ENCODE assay signal across 22 mouse cellular contexts in genomic region chr17:31066058-31066457, GRCm38 (mm10). TPM values are rescaled to one million over a fixed set of nuclear protein-coding genes. Genes with fewer than 3 reads are reported as not detected.
DNase-seq lines count a peak whose midpoint lies in the region; ATAC-seq lines count a peak whose summit lies in the region.
"Had no signal": no experiment of that assay in that cellular context is flagged by ENCODE, and none has a peak within 500 bp of the region (broad histone marks: within the 10 kb centered on the region; RNA-seq: fewer than 3 reads in every experiment).

No protein-coding gene starts in this region.

- H3K4me3 ChIP-seq in kidney, embryonic 15.5 days (replicated peaks), result no peak overlapping the region
- no peak overlapping the region for H3K4me3 ChIP-seq in kidney, embryonic 14.5 days (ENCODE audit: low read length)
- H3K4me3 ChIP-seq in embryonic facial prominence, embryonic 12.5 days, result no peak overlapping the region
- no peak overlapping the region for H3K4me3 ChIP-seq in limb, embryonic 11.5 days (ENCODE audit: low read depth, low read length)
- H3K4me3 ChIP-seq: heart, adult 2 months; hindbrain, embryonic 12.5 days; limb, embryonic 15.5 days; liver, embryonic 15.5 days had no signal

- H3K36me3 ChIP-seq in kidney, embryonic 15.5 days, result no peaks in the 10 kb centered on the region
- H3K36me3 ChIP-seq in kidney, embryonic 14.5 days (ENCODE audit: control insufficient read depth, insufficient read depth, low read length), result no peaks in the 10 kb centered on the region
- H3K36me3 ChIP-seq in embryonic facial prominence, embryonic 12.5 days, result no peaks in the 10 kb centered on the region
- H3K36me3 ChIP-seq in limb, embryonic 11.5 days (ENCODE audit: control insufficient read depth, insufficient read depth, low read length), result no peaks in the 10 kb centered on the region
- H3K36me3 ChIP-seq: hindbrain, embryonic 12.5 days; limb, embryonic 15.5 days; liver, embryonic 15.5 days had no signal

- no peak overlapping the region for H3K4me2 ChIP-seq in kidney, embryonic 15.5 days
- H3K4me2 ChIP-seq in kidney, embryonic 14.5 days (replicated peaks; ENCODE audit: low read depth, low read length), result no peak overlapping the region
- H3K4me2 ChIP-seq in embryonic facial prominence, embryonic 12.5 days (replicated peaks), result no peak overlapping the region
- no peak overlapping the region for H3K4me2 ChIP-seq in limb, embryonic 11.5 days (ENCODE audit: low read depth, severe bottlenecking)
- H3K4me2 ChIP-seq: hindbrain, embryonic 12.5 days; limb, embryonic 15.5 days; liver, embryonic 15.5 days had no signal

- 0 out of 2 replicates have a peak overlapping the region, but pooled peaks have one; percentile 1 for H3K27ac ChIP-seq in kidney, embryonic 15.5 days
- no peak overlapping the region for H3K27ac ChIP-seq in kidney, embryonic 14.5 days (ENCODE audit: low read depth, low read length)
- H3K27ac ChIP-seq in embryonic facial prominence, embryonic 12.5 days, result peak overlapping the region; percentile 67
- H3K27ac ChIP-seq in limb, embryonic 11.5 days (replicated peaks; ENCODE audit: low read depth, low read length), result peak overlapping the region; percentile 61; the same call in 1 of the 2 replicates
- H3K27ac ChIP-seq: heart, adult 2 months; hindbrain, embryonic 12.5 days; limb, embryonic 15.5 days; liver, embryonic 15.5 days had no signal

- 0 out of 2 replicates have a peak, but pooled peaks have one; percentile 37 for ATAC-seq in kidney, embryonic 15.5 days (replicated peaks; ENCODE audit: low FRiP score)
- ATAC-seq in kidney, embryonic 14.5 days (ENCODE audit: low FRiP score, low TSS enrichment), result no peak
- ATAC-seq in embryonic facial prominence, embryonic 12.5 days (ENCODE audit: insufficient number of reproducible peaks, insufficient read depth, low FRiP score, low TSS enrichment), result no peak
- ATAC-seq in limb, embryonic 11.5 days (ENCODE audit: insufficient number of reproducible peaks, low FRiP score, low TSS enrichment, low read depth), result no peak
- ATAC-seq: forebrain, embryonic 14.5 days; inflammation-experienced regulatory T-cells, adult 6 months; midbrain, embryonic 16.5 days had no signal

- DNase-seq in 3T3-L1 (ENCODE audit: low read depth, low spot score), result peak; percentile 4
- peak; percentile 56 for DNase-seq in limb, embryonic 11.5 days (ENCODE audit: low spot score)
- DNase-seq in T-cell, adult 2 months (ENCODE audit: low spot score), result no peak
- DNase-seq in adrenal gland, postnatal 14 days, result no peak
- DNase-seq: adrenal gland, adult 2 months; gastrocnemius, postnatal 25 days; heart, adult 2 months; kidney, adult 2 months; kidney, postnatal 25 days; layer of hippocampus, postnatal 36 days; lung, postnatal 4 days; right cerebral cortex, adult 18-20 months; right cerebral cortex, postnatal 4 days had no signal

- 32% methylated on average over 6 of the region's 6 CpGs for WGBS in kidney, embryonic 15.5 days
- 29% methylated on average over 6 of the region's 6 CpGs for WGBS in kidney, embryonic 14.5 days
- WGBS in embryonic facial prominence, embryonic 12.5 days, result 26% methylated on average over 6 of the region's 6 CpGs
- WGBS in limb, embryonic 11.5 days, result 45% methylated on average over 6 of the region's 6 CpGs

- H3K9ac ChIP-seq in kidney, embryonic 15.5 days, result no peak overlapping the region
- H3K9ac ChIP-seq in kidney, embryonic 14.5 days (ENCODE audit: low read depth, low read length), result no peak overlapping the region
- H3K9ac ChIP-seq in embryonic facial prominence, embryonic 12.5 days, result no peak overlapping the region
- H3K9ac ChIP-seq in limb, embryonic 11.5 days (ENCODE audit: low read length), result no peak overlapping the region
- H3K9ac ChIP-seq: hindbrain, embryonic 12.5 days; limb, embryonic 15.5 days; liver, embryonic 15.5 days had no signal

- H3K9me3 ChIP-seq in kidney, embryonic 15.5 days (replicated peaks), result no peaks in the 10 kb centered on the region
- H3K9me3 ChIP-seq in kidney, embryonic 14.5 days (ENCODE audit: control insufficient read depth, low read length), result no peaks in the 10 kb centered on the region
- no peaks in the 10 kb centered on the region for H3K9me3 ChIP-seq in embryonic facial prominence, embryonic 12.5 days
- H3K9me3 ChIP-seq in limb, embryonic 11.5 days (ENCODE audit: control insufficient read depth, low read length), result no peaks in the 10 kb centered on the region
- H3K9me3 ChIP-seq: hindbrain, embryonic 12.5 days; limb, embryonic 15.5 days; liver, embryonic 15.5 days had no signal

- H3K27me3 ChIP-seq in kidney, embryonic 15.5 days, result no peaks in the 10 kb centered on the region
- no peaks in the 10 kb centered on the region for H3K27me3 ChIP-seq in kidney, embryonic 14.5 days (ENCODE audit: control insufficient read depth, insufficient read depth, low read length)
- no peaks in the 10 kb centered on the region for H3K27me3 ChIP-seq in embryonic facial prominence, embryonic 12.5 days
- H3K27me3 ChIP-seq in limb, embryonic 11.5 days (ENCODE audit: control insufficient read depth, insufficient read depth, low read length), result no peaks in the 10 kb centered on the region
- H3K27me3 ChIP-seq: hindbrain, embryonic 12.5 days; limb, embryonic 15.5 days had no signal

- H3K4me1 ChIP-seq in kidney, embryonic 15.5 days, result peaks cover 27% of the 10 kb centered on the region
- peaks cover 8% of the 10 kb centered on the region; the same call in 1 of the 2 replicates for H3K4me1 ChIP-seq in kidney, embryonic 14.5 days (ENCODE audit: control insufficient read depth, insufficient read depth, low read length)
- peaks cover 33% of the 10 kb centered on the region for H3K4me1 ChIP-seq in embryonic facial prominence, embryonic 12.5 days
- H3K4me1 ChIP-seq in limb, embryonic 11.5 days (ENCODE audit: control insufficient read depth, insufficient read depth, low read length), result peaks cover 1% of the 10 kb centered on the region; the same call in 1 of the 2 replicates

RNA-seq across cellular contexts. Expression of gene Abcg1, which starts 8.6 kb away (rescaled TPM):
- 7.1 and 7.5 TPM in 2 replicates for polyA plus RNA-seq in kidney, embryonic 15.5 days (2015; fragmentation: Nextera tagmentation; extraction: Ambion mirVana)
- 4.0 and 5.4 TPM in 2 replicates for polyA plus RNA-seq in kidney, embryonic 14.5 days (2014; fragmentation: Nextera tagmentation; extraction: Ambion mirVana)
- 14.6 and 15.4 TPM in 2 replicates for polyA plus RNA-seq in embryonic facial prominence, embryonic 12.5 days (2016; fragmentation: Nextera tagmentation; extraction: Ambion mirVana)
- 6.3 and 6.9 TPM in 2 replicates for polyA plus RNA-seq in limb, embryonic 11.5 days (2014; fragmentation: Nextera tagmentation; extraction: Ambion mirVana)
- 11.7 and 21.9 TPM in 2 replicates for total RNA-seq in adrenal gland, postnatal 14 days (2021)

Comparison
In these comparisons a context has a peak if more than half of its experiments do, and no peak if none do; other contexts are left out.
1. DNase-seq: peak in 3T3-L1 (single experiment) and limb, embryonic 11.5 days (single experiment); none in T-cell, adult 2 months (single experiment) and adrenal gland, postnatal 14 days (single experiment).